Mouse (Mus musculus) heart, embryonic 16.5 days (tissue): Measurements from ENCODE around the gene Eno4. TPM values are rescaled to one million over a fixed set of nuclear protein-coding genes. Genes with fewer than 3 reads are reported as not detected.

ENCODE experiments used
- ATAC-seq: fragments of 200-750 bp; cut with Nextera tagmentation; replicated peaks from 2 replicates; pipeline ENCODE4 v1.8.0; 2017; ENCODE audit warnings: moderate number of reproducible peaks; ENCODE audit not compliant: insufficient read depth, low FRiP score; ENCODE audit errors: extremely low read depth
- H3K27ac ChIP-seq: fragments of 300-500 bp; sonication (generic); 2 replicates; pipeline ENCODE4 v1.5.1; 2014; ENCODE audit warnings: mild to moderate bottlenecking, low read length, control low read depth, moderate library complexity
- H3K27me3 ChIP-seq: fragments of 300-500 bp; sonication (generic); 2 replicates; pipeline ENCODE4 v1.6.1; 2014; ENCODE audit warnings: low read length, mixed read lengths; ENCODE audit not compliant: control insufficient read depth, insufficient read depth
- H3K36me3 ChIP-seq: fragments of 300-500 bp; sonication (generic); 2 replicates; pipeline ENCODE4 v1.6.1; 2014; ENCODE audit not compliant: control insufficient read depth, insufficient read depth
- H3K4me1 ChIP-seq: fragments of 300-500 bp; sonication (generic); 2 replicates; pipeline ENCODE4 v1.6.1; 2014; ENCODE audit warnings: low read length, mixed read lengths; ENCODE audit not compliant: control insufficient read depth, insufficient read depth
- H3K4me2 ChIP-seq: fragments of 300-500 bp; sonication (generic); 2 replicates; pipeline ENCODE4 v1.6.1; 2014; ENCODE audit warnings: low read depth, mild to moderate bottlenecking, control low read depth, low read length
- H3K4me3 ChIP-seq: fragments of 300-500 bp; sonication (generic); 2 replicates; pipeline ENCODE4 v1.5.1; 2014; ENCODE audit warnings: mild to moderate bottlenecking, control low read depth, low read length
- H3K9ac ChIP-seq: fragments of 300-500 bp; sonication (generic); 2 replicates; pipeline ENCODE4 v1.6.1; 2014; ENCODE audit warnings: low read length, control low read depth
- H3K9me3 ChIP-seq: fragments of 300-500 bp; sonication (generic); replicated peaks from 2 replicates; pipeline ENCODE4 v1.6.1; 2016; ENCODE audit warnings: low read length; ENCODE audit not compliant: control insufficient read depth
- WGBS: fragments of 180-500 bp; shearing (Covaris S2); extraction: QIAGEN DNeasy Blood & Tissue Kit; methylation state at CpG from one replicate; pipeline ENCODE4 v1.1.7; 2014; 5-methylcytosine and 5-hydroxymethylcytosine counted together
- microRNA-seq: library from miRNA; unstranded; fragments of <30 nt; microRNA quantifications from one replicate; pipeline ENCODE4, GENCODE M21; 2017
- polyA plus RNA-seq: library from polyadenylated mRNA; unstranded; fragments of >200 nt; fragmentation: Nextera tagmentation; extraction: Ambion mirVana; gene quantifications from 2 replicates; pipeline ENCODE4 v1.2.1, GENCODE M21; 2015

The Eno4 gene
- polyA plus RNA-seq, 1 experiment from 2014 or later, result 0.13 TPM

DNA sequence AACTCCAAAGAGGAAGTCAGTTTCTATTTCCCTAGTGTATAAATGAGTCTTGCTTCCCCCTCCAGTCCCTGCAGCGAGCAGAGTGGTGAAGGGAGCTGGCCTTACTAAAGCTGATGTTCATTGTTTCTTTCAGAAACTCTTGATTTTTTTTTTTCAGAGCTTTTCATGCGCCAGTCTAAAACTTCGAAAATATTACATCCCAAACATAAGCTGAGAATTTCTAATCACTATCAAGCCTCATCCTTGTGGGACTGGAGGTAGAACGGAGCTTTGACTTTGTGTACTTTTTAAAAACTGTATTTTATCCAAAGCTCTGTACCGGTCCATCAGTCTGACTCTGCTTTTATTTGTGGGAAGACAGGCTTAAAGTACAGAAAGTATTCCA is 36.8 kb downstream of the Eno4 start:
- Histone ChIP-seq H3K4me3 (peak overlapping the region; percentile 27), H3K9me3 (no peaks in the 10 kb centered on the region), H3K27ac (no peak overlapping the region), H3K36me3 (no peaks in the 10 kb centered on the region), H3K4me1 (no peaks in the 10 kb centered on the region), H3K4me2 (peak overlapping the region; percentile 49), H3K9ac (no peak overlapping the region), H3K27me3 (no peaks in the 10 kb centered on the region)
- no peak for ATAC-seq
- 65% methylated on average over 5 of the region's 5 CpGs for WGBS

DNA sequence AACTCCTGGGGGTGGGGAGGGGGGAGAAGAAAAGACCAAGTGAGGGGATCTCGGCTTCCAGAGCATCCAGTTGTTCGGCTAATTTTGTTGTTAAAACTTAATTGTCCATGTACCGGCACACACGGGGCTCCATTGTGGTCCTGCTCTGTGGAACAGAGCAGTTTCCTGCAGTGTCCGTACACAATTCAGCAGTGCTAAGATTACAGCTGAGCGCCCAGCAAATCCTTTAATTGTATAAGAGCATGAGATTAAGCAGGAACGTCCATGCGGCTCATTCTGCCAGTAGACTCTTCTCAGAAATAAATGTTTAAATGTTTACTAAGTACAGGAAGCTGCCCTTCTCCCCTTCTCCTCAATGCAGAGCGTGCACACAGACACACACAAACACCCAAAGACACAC is 38.3 kb downstream of the Eno4 start:
- Histone ChIP-seq H3K4me3 (no peak overlapping the region), H3K9ac (no peak overlapping the region), H3K9me3 (no peaks in the 10 kb centered on the region), H3K27ac (no peak overlapping the region), H3K4me1 (no peaks in the 10 kb centered on the region), H3K36me3 (no peaks in the 10 kb centered on the region), H3K4me2 (no peak overlapping the region; the same call in 1 of the 2 replicates), H3K27me3 (no peaks in the 10 kb centered on the region)
- no peak for ATAC-seq
- 49% methylated on average over 9 of the region's 9 CpGs for WGBS

DNA sequence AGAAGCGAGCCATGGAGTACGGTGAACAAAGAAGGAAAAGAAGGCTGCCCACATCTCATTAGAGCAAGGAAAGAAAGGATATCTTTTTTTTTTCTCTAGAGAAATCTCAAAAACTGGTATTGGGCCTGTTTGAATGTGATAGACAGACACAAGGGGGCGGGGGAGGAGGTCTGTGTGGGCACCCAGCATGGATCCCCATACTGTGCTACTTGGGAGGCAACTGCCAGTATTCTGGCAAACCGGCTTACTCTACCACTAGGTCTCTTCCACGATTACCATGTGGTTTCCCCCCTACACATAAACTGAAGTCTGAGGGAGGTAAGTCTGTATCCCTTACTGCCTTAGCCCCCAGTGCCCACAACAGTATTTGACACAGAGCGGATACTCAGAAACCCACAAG is 59.6 kb downstream of the Eno4 start:
- Histone ChIP-seq H3K4me1 (no peaks in the 10 kb centered on the region), H3K4me3 (no peak overlapping the region), H3K36me3 (no peaks in the 10 kb centered on the region), H3K4me2 (no peak overlapping the region), H3K27me3 (no peaks in the 10 kb centered on the region), H3K9me3 (no peaks in the 10 kb centered on the region), H3K27ac (no peak overlapping the region), H3K9ac (no peak overlapping the region)
- ATAC-seq, result no peak
- WGBS, result 84% methylated on average over 6 of the region's 6 CpGs

DNA sequence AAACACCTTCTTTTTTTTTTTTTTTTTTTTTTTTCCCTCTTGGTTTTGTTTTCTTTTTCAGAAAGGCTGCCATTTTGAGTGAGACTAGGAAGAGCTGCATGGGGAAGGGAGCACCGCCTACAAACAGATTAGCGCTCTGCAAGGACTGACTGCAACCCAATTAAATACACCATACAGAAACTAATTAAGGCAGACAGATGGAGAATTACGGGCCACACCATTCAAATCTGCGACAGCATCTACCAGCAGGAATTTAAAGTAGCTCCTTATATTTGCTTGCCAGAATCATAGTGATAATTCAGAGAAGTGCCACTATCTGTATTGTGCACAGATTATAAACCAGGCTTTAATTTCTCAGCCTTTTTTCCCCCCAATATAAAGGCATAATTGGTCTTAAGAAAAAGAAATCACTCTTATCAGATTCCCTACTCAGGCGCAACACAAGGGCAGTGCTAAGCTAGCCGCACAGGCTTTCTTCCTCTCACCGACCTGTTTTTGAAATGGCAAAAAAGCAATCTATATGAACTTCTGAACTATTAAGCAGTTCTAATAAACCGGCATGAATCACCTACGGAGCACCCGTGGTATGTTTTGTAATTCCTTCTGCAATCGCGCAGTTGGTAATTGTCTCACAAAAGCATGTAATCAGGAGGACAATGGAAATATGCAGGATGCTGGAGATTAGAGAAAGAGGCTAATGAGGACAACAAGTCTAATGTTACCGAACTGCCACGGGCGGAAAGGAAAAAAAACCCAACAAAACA is 63.5 kb downstream of the Eno4 start:
- no peak overlapping the region for H3K27ac ChIP-seq
- H3K4me2 ChIP-seq, result no peak overlapping the region
- no peak overlapping the region for H3K4me3 ChIP-seq
- no peak overlapping the region for H3K9ac ChIP-seq
- no peaks in the 10 kb centered on the region for H3K4me1 ChIP-seq
- H3K36me3 ChIP-seq, result no peaks in the 10 kb centered on the region
- H3K27me3 ChIP-seq, result no peaks in the 10 kb centered on the region
- WGBS, result 74% methylated on average over 15 of the region's 15 CpGs
- H3K9me3 ChIP-seq, result no peaks in the 10 kb centered on the region
- ATAC-seq, result no peak

DNA sequence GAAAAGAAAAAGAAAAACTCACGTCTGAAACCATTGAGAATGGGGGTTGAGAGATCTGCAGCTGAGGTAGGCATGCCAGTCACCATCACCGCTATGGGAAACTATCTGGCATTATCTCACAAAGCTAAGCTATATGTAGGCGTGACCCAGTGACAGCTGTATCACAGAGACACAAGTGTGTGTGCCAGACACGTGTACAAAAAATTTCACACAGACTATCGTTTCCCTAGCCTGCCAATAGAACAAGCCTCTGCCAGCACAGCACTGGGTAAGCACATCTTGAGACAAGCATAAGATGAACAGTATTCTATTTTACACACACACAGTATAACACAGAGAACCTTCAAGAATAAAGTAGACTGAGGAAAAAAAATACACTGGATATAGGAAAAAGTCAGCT is 67.6 kb downstream of the Eno4 start:
- WGBS, result 41% methylated on average over 5 of the region's 5 CpGs

More for the DNA sequence above, 67.6 kb downstream of the Eno4 start:
- Histone ChIP-seq H3K27me3 (no peaks in the 10 kb centered on the region), H3K9ac (no peak overlapping the region), H3K4me2 (no peak overlapping the region), H3K4me1 (no peaks in the 10 kb centered on the region), H3K9me3 (no peaks in the 10 kb centered on the region), H3K36me3 (no peaks in the 10 kb centered on the region), H3K4me3 (no peak overlapping the region), H3K27ac (no peak overlapping the region)
- no peak for ATAC-seq

Small RNA genes within 50 kb of the gene (microRNA-seq; reads per million reads assigned to microRNA genes)
- gene Mir3086, result 3.7 reads per million, percentile 14 among the genes with 10 or more reads in this experiment

Other genes with a start within 250 kb of the Eno4 start
- 0.92 and 3.9 TPM in 2 replicates for gene Pnliprp1, start 214.5 kb upstream of the Eno4 start, polyA plus RNA-seq
- gene Pnliprp2, start 183.7 kb upstream of the Eno4 start, polyA plus RNA-seq, result 0.12 and 0.15 TPM in 2 replicates
- not detected in 2 replicates for gene 1700019N19Rik, start 149.0 kb upstream of the Eno4 start, polyA plus RNA-seq
- gene Hspa12a, start 229 bp downstream of the Eno4 start, polyA plus RNA-seq, result 13.7 and 14.8 TPM in 2 replicates
- 1.1 and 1.3 TPM in 2 replicates for gene Shtn1, start 132.7 kb downstream of the Eno4 start, polyA plus RNA-seq
- gene Vax1, start 226.6 kb downstream of the Eno4 start, polyA plus RNA-seq, result not detected in 2 replicates